Mouse (Mus musculus) myocyte (in vitro differentiated cells): ENCODE measurements around the gene Efhd1.

ENCODE experiments used
- MAX ChIP-seq: IDR thresholded peaks from one replicate; pipeline ENCODE4 v1.6.1; 2011; ENCODE audit warnings: low read depth, mild to moderate bottlenecking, control low read depth
- TCF12 ChIP-seq: IDR thresholded peaks from one replicate; pipeline ENCODE4 v1.6.1; 2011; ENCODE audit warnings: mild to moderate bottlenecking, control low read depth; ENCODE audit not compliant: poor library complexity, insufficient read depth, severe bottlenecking

DNA sequence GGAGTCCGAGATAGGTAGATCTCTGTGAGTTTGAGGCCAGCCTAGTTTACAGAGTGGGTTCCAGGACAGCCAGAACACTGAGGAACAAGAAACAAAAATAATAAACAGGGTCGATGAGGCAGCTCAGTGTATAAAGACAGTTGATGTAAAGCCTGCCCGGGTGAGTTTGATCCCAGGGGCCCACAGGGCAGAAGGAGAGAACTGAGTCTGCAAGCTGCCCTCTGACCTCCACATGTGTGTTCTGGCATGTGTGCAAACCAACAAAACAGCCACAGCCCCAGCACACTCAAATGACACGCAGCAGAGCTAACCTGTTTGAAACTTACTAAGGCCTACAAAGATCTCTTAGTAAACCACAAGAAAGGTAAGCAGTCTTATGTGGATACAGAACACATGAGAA lies 30.8 kb downstream of the Efhd1 start:
- TF ChIP-seq MAX (no peak), TCF12 (no peak)
